Mouse (Mus musculus): Measurements from ENCODE around the gene Rabac1. TPM values are rescaled to one million over a fixed set of nuclear protein-coding genes. Genes with fewer than 3 reads are reported as not detected.

The Rabac1 gene
- polyA plus RNA-seq, 1 experiment from 2014 or later: 157 TPM

- Histone ChIP-seq H3K4me1 (ENCODE audit: control insufficient read depth, insufficient read depth, low read length) (no peaks in the 10 kb centered on the region), H3K27me3 (ENCODE audit: control insufficient read depth, insufficient read depth, low read length) (peaks cover 2% of the 10 kb centered on the region; the same call in 1 of the 2 replicates), H3K4me3 (ENCODE audit: low read depth, low read length) (no peak overlapping the region), H3K9me3 (replicated peaks; ENCODE audit: control insufficient read depth, low read length) (0 out of 2 replicates have a peak, but pooled peaks cover 2% of the 10 kb centered on the region), H3K4me2 (no peak overlapping the region), H3K27ac (ENCODE audit: low read depth, low read length) (no peak overlapping the region), H3K36me3 (ENCODE audit: control insufficient read depth, insufficient read depth, low read length) (no peaks in the 10 kb centered on the region), H3K9ac (ENCODE audit: low read depth, low read length) (no peak overlapping the region)
- 73% methylated on average over 14 of the region's 14 CpGs for WGBS (ENCODE audit: insufficient replicate concordance)
- no peak for ATAC-seq (replicated peaks; ENCODE audit: insufficient number of reproducible peaks, low FRiP score, low TSS enrichment)
These were observed 15.4 kb upstream of the Rabac1 start for GRCm38 (mm10) chr7:24987941-24988340.

DNA sequence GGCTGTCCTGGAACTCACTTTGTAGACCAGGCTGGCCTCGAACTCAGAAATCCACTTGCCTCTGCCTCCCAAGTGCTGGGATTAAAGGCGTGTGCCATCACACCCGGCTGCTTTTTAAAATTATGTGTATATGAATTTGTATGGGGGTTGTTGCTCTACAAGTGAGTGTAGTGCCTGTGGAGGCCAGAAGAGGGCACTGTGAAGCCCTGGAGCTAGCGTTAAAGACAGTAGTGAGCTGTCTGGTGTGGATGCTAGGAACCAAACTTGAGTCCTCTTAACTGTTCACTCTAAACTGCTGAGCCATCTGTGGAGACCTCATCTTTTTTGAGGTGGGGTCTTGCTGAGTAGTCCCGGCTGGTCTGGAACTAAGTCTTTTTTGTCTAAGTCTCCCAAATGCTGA, 13.2 kb upstream of the Rabac1 start:
- Histone ChIP-seq H3K27me3 (ENCODE audit: control insufficient read depth, insufficient read depth, low read length) (peaks cover 2% of the 10 kb centered on the region; the same call in 1 of the 2 replicates), H3K4me2 (no peak overlapping the region), H3K4me3 (ENCODE audit: low read depth, low read length) (no peak overlapping the region), H3K9me3 (replicated peaks; ENCODE audit: control insufficient read depth, low read length) (0 out of 2 replicates have a peak, but pooled peaks cover 2% of the 10 kb centered on the region), H3K4me1 (ENCODE audit: control insufficient read depth, insufficient read depth, low read length) (no peaks in the 10 kb centered on the region), H3K36me3 (ENCODE audit: control insufficient read depth, insufficient read depth, low read length) (no peaks in the 10 kb centered on the region), H3K9ac (ENCODE audit: low read depth, low read length) (no peak overlapping the region), H3K27ac (ENCODE audit: low read depth, low read length) (no peak overlapping the region)
- no peak for ATAC-seq (replicated peaks; ENCODE audit: insufficient number of reproducible peaks, low FRiP score, low TSS enrichment)
- 60% methylated on average over 5 of the region's 5 CpGs for WGBS (ENCODE audit: insufficient replicate concordance)

GRCm38 (mm10) chr7:24984307-24984706, 11.8 kb upstream of the Rabac1 start:
- no peak overlapping the region for H3K4me3 ChIP-seq (ENCODE audit: low read depth, low read length)
- no peak overlapping the region for H3K9ac ChIP-seq (ENCODE audit: low read depth, low read length)
- no peak overlapping the region for H3K4me2 ChIP-seq
- H3K36me3 ChIP-seq (ENCODE audit: control insufficient read depth, insufficient read depth, low read length): no peaks in the 10 kb centered on the region
- WGBS (ENCODE audit: insufficient replicate concordance): 83% methylated on average over 2 of the region's 2 CpGs
- no peaks in the 10 kb centered on the region for H3K27me3 ChIP-seq (ENCODE audit: control insufficient read depth, insufficient read depth, low read length)
- no peak for ATAC-seq (replicated peaks; ENCODE audit: insufficient number of reproducible peaks, low FRiP score, low TSS enrichment)
- 0 out of 2 replicates have a peak, but pooled peaks cover 2% of the 10 kb centered on the region for H3K9me3 ChIP-seq (replicated peaks; ENCODE audit: control insufficient read depth, low read length)
- no peaks in the 10 kb centered on the region for H3K4me1 ChIP-seq (ENCODE audit: control insufficient read depth, insufficient read depth, low read length)
- no peak overlapping the region for H3K27ac ChIP-seq (ENCODE audit: low read depth, low read length)

DNA sequence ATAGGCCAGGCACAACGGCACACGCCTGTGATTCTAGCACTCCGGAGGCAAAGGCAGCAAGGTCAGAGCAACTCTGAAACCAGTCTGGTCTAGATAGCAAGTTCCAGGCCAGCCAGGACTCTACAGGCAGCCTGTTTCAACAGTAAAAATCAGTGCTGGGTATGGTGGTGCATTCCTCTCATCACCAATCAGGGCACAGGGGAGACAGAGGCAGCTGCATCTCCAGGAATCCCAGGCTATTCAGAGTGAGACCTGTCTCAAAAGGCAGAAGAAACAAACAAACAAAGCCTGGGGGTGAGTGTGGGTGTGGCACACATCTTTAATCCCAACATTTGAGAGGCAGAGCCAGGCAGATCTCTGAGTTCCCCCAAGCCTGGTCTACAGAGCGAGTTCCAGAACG, 10.8 kb upstream of the Rabac1 start:
- no peak for ATAC-seq (replicated peaks; ENCODE audit: insufficient number of reproducible peaks, low FRiP score, low TSS enrichment)
- H3K36me3 ChIP-seq (ENCODE audit: control insufficient read depth, insufficient read depth, low read length): no peaks in the 10 kb centered on the region
- WGBS (ENCODE audit: insufficient replicate concordance): 70% methylated on average over 5 of the region's 5 CpGs

DNA sequence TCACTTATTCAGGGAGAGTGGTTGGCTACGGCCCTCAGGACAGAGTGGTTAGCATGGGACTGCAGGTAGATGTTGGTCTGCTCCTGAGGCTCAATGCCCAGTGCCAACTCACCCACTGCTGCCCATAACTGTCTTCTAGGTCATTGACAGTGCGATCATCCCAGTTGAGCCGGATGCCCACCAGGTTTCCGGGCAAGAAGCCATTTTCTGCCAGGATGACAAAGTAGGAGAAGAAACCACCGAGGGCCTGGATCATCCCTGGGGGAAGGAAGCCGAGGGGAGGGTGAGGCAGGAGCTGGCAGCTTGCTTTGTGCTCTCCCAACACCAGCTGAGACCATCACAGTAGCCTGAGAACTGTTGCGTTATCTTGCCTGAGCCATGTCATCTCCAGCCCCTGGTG, 7.9 kb upstream of the Rabac1 start:
- 73% methylated on average over 7 of the region's 7 CpGs for WGBS (ENCODE audit: insufficient replicate concordance)
- no peaks in the 10 kb centered on the region for H3K4me1 ChIP-seq (ENCODE audit: control insufficient read depth, insufficient read depth, low read length)
- no peak overlapping the region for H3K4me2 ChIP-seq
- H3K36me3 ChIP-seq (ENCODE audit: control insufficient read depth, insufficient read depth, low read length): no peaks in the 10 kb centered on the region
- no peak overlapping the region for H3K4me3 ChIP-seq (ENCODE audit: low read depth, low read length)
- no peak overlapping the region for H3K27ac ChIP-seq (ENCODE audit: low read depth, low read length)
- ATAC-seq (replicated peaks; ENCODE audit: insufficient number of reproducible peaks, low FRiP score, low TSS enrichment): no peak
- H3K9ac ChIP-seq (ENCODE audit: low read depth, low read length): no peak overlapping the region
- no peaks in the 10 kb centered on the region for H3K9me3 ChIP-seq (replicated peaks; ENCODE audit: control insufficient read depth, low read length)
- H3K27me3 ChIP-seq (ENCODE audit: control insufficient read depth, insufficient read depth, low read length): no peaks in the 10 kb centered on the region

More for the DNA sequence above, 10.8 kb upstream of the Rabac1 start:
- Histone ChIP-seq H3K4me2 (no peak overlapping the region), H3K4me1 (ENCODE audit: control insufficient read depth, insufficient read depth, low read length) (no peaks in the 10 kb centered on the region), H3K27ac (ENCODE audit: low read depth, low read length) (no peak overlapping the region), H3K4me3 (ENCODE audit: low read depth, low read length) (no peak overlapping the region), H3K9ac (ENCODE audit: low read depth, low read length) (no peak overlapping the region), H3K9me3 (replicated peaks; ENCODE audit: control insufficient read depth, low read length) (0 out of 2 replicates have a peak, but pooled peaks cover 2% of the 10 kb centered on the region), H3K27me3 (ENCODE audit: control insufficient read depth, insufficient read depth, low read length) (no peaks in the 10 kb centered on the region)

DNA sequence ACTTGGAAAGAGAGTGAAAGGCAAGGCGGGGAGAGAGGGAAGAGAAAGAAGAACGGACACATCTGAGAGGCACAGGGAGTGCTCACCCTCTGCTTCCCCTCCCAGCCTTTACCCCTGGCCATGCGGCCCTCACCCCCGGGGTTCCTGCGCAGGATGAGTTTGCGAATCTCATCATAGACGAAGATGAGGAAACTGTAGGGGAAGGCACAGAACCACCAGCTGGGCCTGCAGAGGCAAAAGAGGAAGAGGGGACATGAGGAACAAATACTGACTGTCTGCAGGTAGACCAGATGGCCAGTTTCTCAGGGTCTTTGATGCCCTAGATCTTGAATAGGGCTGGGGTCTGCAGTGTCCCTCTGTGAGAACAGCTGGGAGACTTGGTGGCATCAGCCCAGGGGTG, 6.2 kb upstream of the Rabac1 start:
- Histone ChIP-seq H3K4me3 (ENCODE audit: low read depth, low read length) (no peak overlapping the region), H3K4me2 (no peak overlapping the region), H3K36me3 (ENCODE audit: control insufficient read depth, insufficient read depth, low read length) (no peaks in the 10 kb centered on the region), H3K27ac (ENCODE audit: low read depth, low read length) (no peak overlapping the region), H3K9ac (ENCODE audit: low read depth, low read length) (no peak overlapping the region), H3K27me3 (ENCODE audit: control insufficient read depth, insufficient read depth, low read length) (no peaks in the 10 kb centered on the region), H3K4me1 (ENCODE audit: control insufficient read depth, insufficient read depth, low read length) (no peaks in the 10 kb centered on the region), H3K9me3 (replicated peaks; ENCODE audit: control insufficient read depth, low read length) (no peaks in the 10 kb centered on the region)
- no peak for ATAC-seq (replicated peaks; ENCODE audit: insufficient number of reproducible peaks, low FRiP score, low TSS enrichment)
- WGBS (ENCODE audit: insufficient replicate concordance): 74% methylated on average over 7 of the region's 7 CpGs

GRCm38 (mm10) chr7:24974893-24975595, 2.5 kb upstream of the Rabac1 start:
- H3K4me1 ChIP-seq (ENCODE audit: control insufficient read depth, insufficient read depth, low read length): no peaks in the 10 kb centered on the region; the same call in 1 of the 2 replicates
- H3K27me3 ChIP-seq (ENCODE audit: control insufficient read depth, insufficient read depth, low read length): no peaks in the 10 kb centered on the region
- H3K9me3 ChIP-seq (replicated peaks; ENCODE audit: control insufficient read depth, low read length): no peaks in the 10 kb centered on the region
- no peak for ATAC-seq (replicated peaks; ENCODE audit: insufficient number of reproducible peaks, low FRiP score, low TSS enrichment)
- H3K9ac ChIP-seq (ENCODE audit: low read depth, low read length): no peak overlapping the region
- no peak overlapping the region for H3K27ac ChIP-seq (ENCODE audit: low read depth, low read length)
- no peak overlapping the region for H3K4me2 ChIP-seq
- H3K36me3 ChIP-seq (ENCODE audit: control insufficient read depth, insufficient read depth, low read length): no peaks in the 10 kb centered on the region
- H3K4me3 ChIP-seq (ENCODE audit: low read depth, low read length): no peak overlapping the region
- WGBS (ENCODE audit: insufficient replicate concordance): 32% methylated on average over 9 of the region's 9 CpGs

GRCm38 (mm10) chr7:24973902-24974301, 1.3 kb upstream of the Rabac1 start:
- 57% methylated on average over 5 of the region's 5 CpGs for WGBS (ENCODE audit: insufficient replicate concordance)
- Histone ChIP-seq H3K4me3 (ENCODE audit: low read depth, low read length) (no peak overlapping the region), H3K36me3 (ENCODE audit: control insufficient read depth, insufficient read depth, low read length) (no peaks in the 10 kb centered on the region), H3K9ac (ENCODE audit: low read depth, low read length) (no peak overlapping the region), H3K4me1 (ENCODE audit: control insufficient read depth, insufficient read depth, low read length) (no peaks in the 10 kb centered on the region; the same call in 1 of the 2 replicates), H3K27ac (ENCODE audit: low read depth, low read length) (no peak overlapping the region), H3K27me3 (ENCODE audit: control insufficient read depth, insufficient read depth, low read length) (no peaks in the 10 kb centered on the region), H3K9me3 (replicated peaks; ENCODE audit: control insufficient read depth, low read length) (no peaks in the 10 kb centered on the region), H3K4me2 (no peak overlapping the region)
- no peak for ATAC-seq (replicated peaks; ENCODE audit: insufficient number of reproducible peaks, low FRiP score, low TSS enrichment)

- no peaks in the 10 kb centered on the region for H3K9me3 ChIP-seq (replicated peaks; ENCODE audit: control insufficient read depth, low read length)
These were observed 654 bp upstream of the Rabac1 start for GRCm38 (mm10) chr7:24973208-24973607.

More at GRCm38 (mm10) chr7:24973208-24973607, 654 bp upstream of the Rabac1 start:
- H3K27me3 ChIP-seq (ENCODE audit: control insufficient read depth, insufficient read depth, low read length): no peaks in the 10 kb centered on the region
- no peak overlapping the region for H3K4me3 ChIP-seq (ENCODE audit: low read depth, low read length)
- H3K4me2 ChIP-seq: no peak overlapping the region
- H3K4me1 ChIP-seq (ENCODE audit: control insufficient read depth, insufficient read depth, low read length): no peaks in the 10 kb centered on the region; the same call in 1 of the 2 replicates
- no peak overlapping the region for H3K27ac ChIP-seq (ENCODE audit: low read depth, low read length)
- 72% methylated on average over 4 of the region's 4 CpGs for WGBS (ENCODE audit: insufficient replicate concordance)
- no peaks in the 10 kb centered on the region for H3K36me3 ChIP-seq (ENCODE audit: control insufficient read depth, insufficient read depth, low read length)
- H3K9ac ChIP-seq (ENCODE audit: low read depth, low read length): no peak overlapping the region
- no peak for ATAC-seq (replicated peaks; ENCODE audit: insufficient number of reproducible peaks, low FRiP score, low TSS enrichment)
